Mouse (Mus musculus) stomach, postnatal 0 days (tissue): ENCODE results near the gene Atp6v1e1.

Source experiments
- CTCF ChIP-seq: IDR thresholded peaks from 2 replicates; pipeline ENCODE4 v1.5.1; 2016; ENCODE audit warnings: antibody characterized with exemption, low read depth, mild to moderate bottlenecking, moderate library complexity
- EP300 ChIP-seq: optimal IDR thresholded peaks from 2 replicates; pipeline ENCODE3; 2016; ENCODE audit warnings: antibody characterized with exemption

GRCm38 (mm10) chr6:120807738-120808081 is 14.9 kb downstream of the Atp6v1e1 start:
- TF ChIP-seq CTCF (no peak), EP300 (no peak)
